Mouse (Mus musculus) myocyte (in vitro differentiated cells): ENCODE measurements around the gene Hist1h2be.

Experiments used
- E2F4 ChIP-seq: IDR thresholded peaks from one replicate; pipeline ENCODE4 v1.6.1; 2011; ENCODE audit warnings: mild to moderate bottlenecking, control low read depth, moderate library complexity; ENCODE audit not compliant: insufficient read depth
- MAX ChIP-seq: IDR thresholded peaks from one replicate; pipeline ENCODE4 v1.6.1; 2011; ENCODE audit warnings: low read depth, mild to moderate bottlenecking, control low read depth
- MYOD1 ChIP-seq, 3 experiments: IDR thresholded peaks; one replicate each; pipeline ENCODE4 v1.6.1; 2011; ENCODE audit warnings: control low read depth in 2 of 3, low read depth in 2 of 3, mild to moderate bottlenecking in 2 of 3, moderate library complexity in 1 of 3; ENCODE audit not compliant: insufficient read length in 2 of 3, control insufficient read depth in 1 of 3
- POLR2A ChIP-seq: IDR thresholded peaks from one replicate; pipeline ENCODE4 v1.6.1; 2011; ENCODE audit warnings: low read depth, mild to moderate bottlenecking, control low read depth, moderate library complexity; ENCODE audit not compliant: insufficient read length
- POLR2AphosphoS2 ChIP-seq: IDR thresholded peaks from one replicate; pipeline ENCODE4 v1.6.1; 2011; ENCODE audit warnings: low read depth, control low read depth; ENCODE audit not compliant: insufficient read length
- REST ChIP-seq: IDR thresholded peaks from one replicate; pipeline ENCODE4 v1.6.1; 2011; ENCODE audit warnings: mild to moderate bottlenecking, control low read depth, moderate library complexity; ENCODE audit not compliant: insufficient read depth, insufficient read length
- SRF ChIP-seq: IDR thresholded peaks from one replicate; pipeline ENCODE4 v1.6.1; 2011; ENCODE audit warnings: low read depth; ENCODE audit not compliant: control insufficient read depth, insufficient read length
- USF1 ChIP-seq: IDR thresholded peaks from one replicate; pipeline ENCODE4 v1.6.1; 2011; ENCODE audit warnings: low read depth, mild to moderate bottlenecking, control low read depth, moderate library complexity

DNA sequence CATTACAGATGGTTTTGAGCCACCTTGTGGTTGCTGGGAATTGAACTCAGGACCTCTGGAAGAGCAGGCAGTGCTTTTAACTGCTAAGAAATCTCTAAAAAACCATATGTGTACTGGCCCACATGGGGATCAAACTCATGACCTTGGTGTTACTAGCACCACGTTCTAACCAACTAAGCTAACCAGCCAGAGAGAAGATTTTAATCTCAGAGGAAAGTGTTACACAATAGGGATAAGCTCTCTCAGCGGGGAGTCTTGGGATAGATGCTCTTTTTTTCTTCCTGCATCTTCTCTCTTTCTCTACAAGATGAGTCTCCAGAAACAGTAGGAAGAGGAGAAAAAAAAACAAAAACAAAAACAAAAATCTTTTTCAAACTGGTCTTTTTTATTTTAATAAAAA lies 10.5 kb downstream of the Hist1h2be start:
- no peak for TF ChIP-seq POLR2A
- no peak for TF ChIP-seq E2F4
- TF ChIP-seq POLR2AphosphoS2 = no peak
- TF ChIP-seq USF1 = no peak
- no peak for TF ChIP-seq REST
- no peak for TF ChIP-seq MYOD1 (IDR thresholded peaks at IDR 0.05; ENCODE audit: control insufficient read depth in 1 of 3, insufficient read length in 2 of 3, low read depth in 2 of 3)
- no peak for TF ChIP-seq SRF
- TF ChIP-seq MAX = no peak
